Mouse (Mus musculus) embryonic facial prominence, embryonic 12.5 days (tissue): ENCODE results near the gene Apoa2. TPM values are rescaled to one million over a fixed set of nuclear protein-coding genes. Genes with fewer than 3 reads are reported as not detected.

Experiments
- ATAC-seq: fragments of 200-750 bp; cut with Nextera tagmentation; 2 replicates; pipeline ENCODE4 v1.8.0; 2017; ENCODE audit not compliant: insufficient number of reproducible peaks, insufficient read depth, low FRiP score, low TSS enrichment
- H3K27ac ChIP-seq: fragments of 300-500 bp; sonication (generic); 2 replicates; pipeline ENCODE4 v1.5.1; 2016; ENCODE audit warnings: mild to moderate bottlenecking
- H3K27me3 ChIP-seq: fragments of 300-500 bp; sonication (generic); 2 replicates; pipeline ENCODE4 v1.6.1; 2016; ENCODE audit warnings: mild to moderate bottlenecking, moderate library complexity
- H3K36me3 ChIP-seq: fragments of 300-500 bp; sonication (generic); 2 replicates; pipeline ENCODE4 v1.6.1; 2016; ENCODE audit warnings: mild to moderate bottlenecking
- H3K4me1 ChIP-seq: fragments of 300-500 bp; sonication (generic); 2 replicates; pipeline ENCODE4 v1.6.1; 2016
- H3K4me2 ChIP-seq: fragments of 300-500 bp; sonication (generic); replicated peaks from 2 replicates; pipeline ENCODE4 v1.6.1; 2016; ENCODE audit warnings: mild to moderate bottlenecking, moderate library complexity
- H3K4me3 ChIP-seq: fragments of 300-500 bp; sonication (generic); 2 replicates; pipeline ENCODE4 v1.5.1; 2016; ENCODE audit warnings: mild to moderate bottlenecking
- H3K9ac ChIP-seq: fragments of 300-500 bp; sonication (generic); 2 replicates; pipeline ENCODE4 v1.6.1; 2016; ENCODE audit warnings: mild to moderate bottlenecking, moderate library complexity
- H3K9me3 ChIP-seq: fragments of 300-500 bp; sonication (generic); 2 replicates; pipeline ENCODE4 v1.6.1; 2016; ENCODE audit warnings: mild to moderate bottlenecking, moderate library complexity
- WGBS: fragments of 180-500 bp; shearing (Covaris S2); methylation state at CpG from one replicate; pipeline ENCODE4 v1.1.7; 2016; 5-methylcytosine and 5-hydroxymethylcytosine counted together
- polyA plus RNA-seq: library from polyadenylated mRNA; unstranded; fragments of >200 nt; fragmentation: Nextera tagmentation; extraction: Ambion mirVana; gene quantifications from 2 replicates; pipeline ENCODE4 v1.2.1, GENCODE M21; 2016

Apoa2 gene
- polyA plus RNA-seq, 1 experiment from 2014 or later: 3.5 TPM

- Histone ChIP-seq H3K4me2 (peak within 1 kb of the TSS; percentile 91), H3K36me3 (peaks cover 31% of the 10 kb centered on the region), H3K4me1 (peaks cover 15% of the 10 kb centered on the region; the same call in 1 of the 2 replicates), H3K4me3 (peak within 1 kb of the TSS; percentile 72), H3K27ac (0 out of 2 replicates have a peak within 1 kb of the TSS, but pooled peaks have one; percentile 37), H3K9me3 (no peaks in the 10 kb centered on the region), H3K9ac (peak within 1 kb of the TSS; percentile 75), H3K27me3 (no peaks in the 10 kb centered on the region)
- WGBS: 4% methylated on average over 36 of the region's 36 CpGs
- ATAC-seq: peak; percentile 92
Observed at GRCm38 (mm10) chr1:171269848-171270572, 45.2 kb downstream of the Apoa2 start, which contains the start of gene B4galt3. TSS of gene B4galt3 (plus strand) at chr1:171270328.

GRCm38 (mm10) chr1:171270573-171270900 lies 45.7 kb downstream of the Apoa2 start:
- H3K4me3 ChIP-seq: peak overlapping the region; percentile 72
- H3K4me1 ChIP-seq: peaks cover 15% of the 10 kb centered on the region; the same call in 1 of the 2 replicates
- H3K4me2 ChIP-seq: peak overlapping the region; percentile 91
- H3K9ac ChIP-seq: peak overlapping the region; percentile 75
- H3K27ac ChIP-seq: 0 out of 2 replicates have a peak overlapping the region, but pooled peaks have one; percentile 37
- no peaks in the 10 kb centered on the region for H3K9me3 ChIP-seq
- no peaks in the 10 kb centered on the region for H3K27me3 ChIP-seq
- peaks cover 37% of the 10 kb centered on the region for H3K36me3 ChIP-seq
- WGBS: under 1% methylated on average over 19 of the region's 19 CpGs
- peak; percentile 74; the same call in 1 of the 2 replicates for ATAC-seq

GRCm38 (mm10) chr1:171271196-171271595 lies 46.3 kb downstream of the Apoa2 start:
- H3K4me2 ChIP-seq: peak overlapping the region; percentile 91
- H3K9me3 ChIP-seq: no peaks in the 10 kb centered on the region
- 44% methylated on average over 9 of the region's 9 CpGs for WGBS
- H3K27me3 ChIP-seq: no peaks in the 10 kb centered on the region
- peaks cover 15% of the 10 kb centered on the region; the same call in 1 of the 2 replicates for H3K4me1 ChIP-seq
- ATAC-seq: no peak
- H3K27ac ChIP-seq: no peak overlapping the region
- H3K4me3 ChIP-seq: peak overlapping the region; percentile 72
- peaks cover 43% of the 10 kb centered on the region for H3K36me3 ChIP-seq
- H3K9ac ChIP-seq: peak overlapping the region; percentile 75

GRCm38 (mm10) chr1:171271622-171272021 lies 46.8 kb downstream of the Apoa2 start:
- Histone ChIP-seq H3K27me3 (no peaks in the 10 kb centered on the region), H3K4me1 (peaks cover 15% of the 10 kb centered on the region; the same call in 1 of the 2 replicates), H3K27ac (no peak overlapping the region), H3K9ac (no peak overlapping the region), H3K36me3 (peaks cover 47% of the 10 kb centered on the region), H3K9me3 (no peaks in the 10 kb centered on the region), H3K4me2 (peak overlapping the region; percentile 91; the same call in 1 of the 2 replicates), H3K4me3 (no peak overlapping the region)
- no peak for ATAC-seq
- WGBS: 75% methylated on average over 10 of the region's 10 CpGs

GRCm38 (mm10) chr1:171272086-171272485 lies 47.2 kb downstream of the Apoa2 start:
- peaks cover 52% of the 10 kb centered on the region for H3K36me3 ChIP-seq
- ATAC-seq: no peak

GRCm38 (mm10) chr1:171274171-171274570 lies 49.3 kb downstream of the Apoa2 start:
- Histone ChIP-seq H3K9ac (no peak overlapping the region), H3K4me2 (no peak overlapping the region), H3K9me3 (no peaks in the 10 kb centered on the region), H3K4me3 (no peak overlapping the region), H3K36me3 (peaks cover 71% of the 10 kb centered on the region), H3K27me3 (no peaks in the 10 kb centered on the region), H3K27ac (no peak overlapping the region), H3K4me1 (peaks cover 15% of the 10 kb centered on the region; the same call in 1 of the 2 replicates)
- ATAC-seq: no peak
- WGBS: 95% methylated on average over 12 of the region's 12 CpGs

More at GRCm38 (mm10) chr1:171272086-171272485, 47.2 kb downstream of the Apoa2 start:
- H3K4me3 ChIP-seq: no peak overlapping the region
- no peak overlapping the region for H3K4me2 ChIP-seq
- H3K9ac ChIP-seq: no peak overlapping the region
- 94% methylated on average over 3 of the region's 3 CpGs for WGBS
- H3K9me3 ChIP-seq: no peaks in the 10 kb centered on the region
- H3K27ac ChIP-seq: no peak overlapping the region
- H3K4me1 ChIP-seq: peaks cover 15% of the 10 kb centered on the region; the same call in 1 of the 2 replicates
- H3K27me3 ChIP-seq: no peaks in the 10 kb centered on the region

- Histone ChIP-seq H3K9ac (no peak overlapping the region), H3K4me1 (peaks cover 20% of the 10 kb centered on the region; the same call in 1 of the 2 replicates), H3K4me3 (no peak overlapping the region), H3K27me3 (no peaks in the 10 kb centered on the region), H3K9me3 (no peaks in the 10 kb centered on the region), H3K27ac (no peak overlapping the region), H3K4me2 (no peak overlapping the region), H3K36me3 (peaks cover 71% of the 10 kb centered on the region)
- no peak for ATAC-seq
- 86% methylated on average over 11 of the region's 11 CpGs for WGBS
Observed at GRCm38 (mm10) chr1:171275144-171275734, 50.4 kb downstream of the Apoa2 start.

Other genes starting within 250 kb of the Apoa2 start
- gene Fcgr2b, start 248.5 kb upstream of the Apoa2 start, polyA plus RNA-seq: 0.32 and 0.38 TPM in 2 replicates
- gene Fcgr4, start 206.1 kb upstream of the Apoa2 start, polyA plus RNA-seq: 0.13 TPM in 1 of 2 replicates, not detected in the other
- 6.0 and 6.5 TPM in 2 replicates for gene Fcgr3, start 160.1 kb upstream of the Apoa2 start, polyA plus RNA-seq
- gene Cfap126, start 111.1 kb upstream of the Apoa2 start, polyA plus RNA-seq: 1.4 and 1.8 TPM in 2 replicates
- gene Sdhc, start 74.5 kb upstream of the Apoa2 start, polyA plus RNA-seq: 210 and 216 TPM in 2 replicates
- 4.5 and 4.7 TPM in 2 replicates for gene Mpz, start 74.3 kb upstream of the Apoa2 start, polyA plus RNA-seq
- 9.2 and 9.3 TPM in 2 replicates for gene Pcp4l1, start 28.8 kb upstream of the Apoa2 start, polyA plus RNA-seq
- gene Nr1i3, start 11.1 kb upstream of the Apoa2 start, polyA plus RNA-seq: 0.08 and 0.26 TPM in 2 replicates
- 31.9 and 33.9 TPM in 2 replicates for gene Tomm40l, start 2.5 kb upstream of the Apoa2 start, polyA plus RNA-seq
- gene Fcer1g, start 9.3 kb downstream of the Apoa2 start, polyA plus RNA-seq: 23.3 and 23.6 TPM in 2 replicates
- gene Adamts4, start 25.4 kb downstream of the Apoa2 start, polyA plus RNA-seq: 18.2 and 18.6 TPM in 2 replicates
- 236 and 243 TPM in 2 replicates for gene Ndufs2, start 26.3 kb downstream of the Apoa2 start, polyA plus RNA-seq
- 86.0 and 89.3 TPM in 2 replicates for gene B4galt3, start 45.3 kb downstream of the Apoa2 start, polyA plus RNA-seq
- 75.4 and 79.1 TPM in 2 replicates for gene Ppox, start 56.1 kb downstream of the Apoa2 start, polyA plus RNA-seq
- 135 and 139 TPM in 2 replicates for gene Usp21, start 62.9 kb downstream of the Apoa2 start, polyA plus RNA-seq
- 102 and 105 TPM in 2 replicates for gene Ufc1, start 70.0 kb downstream of the Apoa2 start, polyA plus RNA-seq
- 54.5 and 61.8 TPM in 2 replicates for gene Dedd, start 104.1 kb downstream of the Apoa2 start, polyA plus RNA-seq
- gene Nit1, start 120.6 kb downstream of the Apoa2 start, polyA plus RNA-seq: 43.6 and 44.8 TPM in 2 replicates
- gene Pfdn2, start 120.6 kb downstream of the Apoa2 start, polyA plus RNA-seq: 118 and 127 TPM in 2 replicates
- 1.0 and 1.8 TPM in 2 replicates for gene Klhdc9, start 135.7 kb downstream of the Apoa2 start, polyA plus RNA-seq
- gene Nectin4, start 145.0 kb downstream of the Apoa2 start, polyA plus RNA-seq: 7.5 and 8.7 TPM in 2 replicates
- 0.97 and 1.1 TPM in 2 replicates for gene Arhgap30, start 163.9 kb downstream of the Apoa2 start, polyA plus RNA-seq
- gene Usf1, start 186.3 kb downstream of the Apoa2 start, polyA plus RNA-seq: 119 and 125 TPM in 2 replicates
- gene Tstd1, start 193.8 kb downstream of the Apoa2 start, polyA plus RNA-seq: 5.8 and 7.6 TPM in 2 replicates
- gene F11r, start 212.5 kb downstream of the Apoa2 start, polyA plus RNA-seq: 31.8 and 35.2 TPM in 2 replicates